Mouse (Mus musculus) small intestine, adult 2 months (tissue): ENCODE results near the gene Fadd.

Experiments used
- CTCF ChIP-seq: fragments of 200-500 bp; IDR thresholded peaks from 2 replicates; pipeline ENCODE4 v1.5.1; 2012; ENCODE audit warnings: low read depth, mild to moderate bottlenecking, control low read depth, inconsistent platforms, low read length, moderate library complexity, mixed read lengths; ENCODE audit not compliant: insufficient replicate concordance, insufficient read length; ENCODE audit errors: extremely low read depth
- POLR2A ChIP-seq: fragments of 200-500 bp; IDR thresholded peaks from 2 replicates; pipeline ENCODE4 v1.6.1; 2012; ENCODE audit warnings: low read depth, mild to moderate bottlenecking, control low read depth, inconsistent platforms, low read length, moderate library complexity

DNA sequence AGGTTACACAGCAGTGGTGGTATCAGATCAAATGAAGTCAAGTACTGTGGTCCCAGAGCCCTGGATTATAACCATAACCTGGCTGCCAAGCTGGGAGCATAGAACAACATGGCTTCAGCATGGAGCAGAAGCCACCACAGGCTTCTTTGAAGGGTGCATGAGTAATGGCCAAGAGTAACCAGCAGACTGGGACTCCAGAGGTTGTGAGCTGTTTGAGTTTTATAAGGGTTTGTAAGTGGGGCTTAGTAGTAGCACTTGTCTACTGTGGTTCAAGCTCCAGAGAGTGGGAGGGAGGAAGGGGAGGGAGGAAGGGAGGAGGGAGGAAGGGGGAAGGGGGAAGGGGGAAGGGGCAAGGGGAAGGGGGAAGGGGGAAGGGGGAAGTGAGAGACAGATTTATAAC is 38.1 kb upstream of the Fadd start:
- TF ChIP-seq POLR2A (no peak), CTCF (no peak)
